Mouse (Mus musculus) G1E (cell line): Measurements from ENCODE around the gene Nsun4. TPM values are rescaled to one million over a fixed set of nuclear protein-coding genes. Genes with fewer than 3 reads are reported as not detected.
A peak's percentile ranks its signal among the peaks of the same experiment; 100 is the strongest.

Experiments used
- ATAC-seq: 2 replicates; pipeline ENCODE4 v1.8.0; 2016; ENCODE audit warnings: mild to moderate bottlenecking; ENCODE audit not compliant: insufficient number of reproducible peaks, poor library complexity, low FRiP score, severe bottlenecking; ENCODE audit errors: extremely low read depth
- DNase-seq: peaks from one replicate; pipeline ENCODE4 v3.0.0; 2012; ENCODE audit warnings: low spot score
- H3K27me3 ChIP-seq: 2 replicates; pipeline ENCODE4 v1.6.1; 2012; ENCODE audit warnings: mild to moderate bottlenecking, low read length, inconsistent platforms; ENCODE audit not compliant: insufficient read depth
- H3K36me3 ChIP-seq: replicated peaks from 2 replicates; pipeline ENCODE3; 2012; ENCODE audit warnings: mild to moderate bottlenecking, inconsistent platforms
- H3K4me1 ChIP-seq: 2 replicates; pipeline ENCODE4 v1.6.1; 2012; ENCODE audit warnings: low read depth, low read length, inconsistent platforms, mixed read lengths; ENCODE audit not compliant: insufficient read depth
- H3K4me3 ChIP-seq: 2 replicates; pipeline ENCODE4 v1.5.1; 2012; ENCODE audit warnings: low read depth, mild to moderate bottlenecking, inconsistent platforms, low read length, moderate library complexity, mixed read lengths
- H3K9me3 ChIP-seq: replicated peaks from 2 replicates; pipeline ENCODE4 v1.6.1; 2012; ENCODE audit warnings: inconsistent platforms
- CTCF ChIP-seq: IDR thresholded peaks from 2 replicates; pipeline ENCODE4 v1.5.1; 2012; ENCODE audit warnings: low read depth, low read length, inconsistent platforms, mixed read lengths
- GATA1 ChIP-seq: IDR thresholded peaks from 2 replicates; pipeline ENCODE4 v1.6.1; 2012; ENCODE audit warnings: borderline replicate concordance, low read length, inconsistent platforms, mixed read lengths
- GATA2 ChIP-seq: IDR thresholded peaks from 2 replicates; pipeline ENCODE4 v1.6.1; 2012; ENCODE audit warnings: low read depth, low read length, inconsistent platforms, borderline replicate concordance
- POLR2AphosphoS5 ChIP-seq: IDR thresholded peaks from 2 replicates; pipeline ENCODE4 v1.6.1; 2012; ENCODE audit warnings: low read depth, low read length, inconsistent platforms; ENCODE audit not compliant: insufficient replicate concordance
- TAL1 ChIP-seq: conservative IDR thresholded peaks from 2 replicates; pipeline ENCODE4 v1.6.1; 2012; ENCODE audit warnings: low read depth, low read length, inconsistent platforms, mixed read lengths
- polyA plus RNA-seq: library from polyadenylated mRNA; stranded (reverse); fragments of >175 nt; gene quantifications from 2 replicates; pipeline ENCODE4 v1.2.3, GENCODE M21; 2012
- total RNA-seq, 2 experiments: library from RNA; stranded (forward) in 1 of 2; stranded (reverse) in 1 of 2; fragments of 200-1000 nt in 1 of 2; fragments of >200 nt in 1 of 2; fragmentation: Nextera tagmentation in 1 of 2; gene quantifications; 2 replicates each; pipeline ENCODE4 v1.2.3; 2014 to 2017

The Nsun4 gene
- total and polyA plus RNA-seq, 3 experiments: 0.31 to 14.6 (median 11.7) TPM

DNA sequence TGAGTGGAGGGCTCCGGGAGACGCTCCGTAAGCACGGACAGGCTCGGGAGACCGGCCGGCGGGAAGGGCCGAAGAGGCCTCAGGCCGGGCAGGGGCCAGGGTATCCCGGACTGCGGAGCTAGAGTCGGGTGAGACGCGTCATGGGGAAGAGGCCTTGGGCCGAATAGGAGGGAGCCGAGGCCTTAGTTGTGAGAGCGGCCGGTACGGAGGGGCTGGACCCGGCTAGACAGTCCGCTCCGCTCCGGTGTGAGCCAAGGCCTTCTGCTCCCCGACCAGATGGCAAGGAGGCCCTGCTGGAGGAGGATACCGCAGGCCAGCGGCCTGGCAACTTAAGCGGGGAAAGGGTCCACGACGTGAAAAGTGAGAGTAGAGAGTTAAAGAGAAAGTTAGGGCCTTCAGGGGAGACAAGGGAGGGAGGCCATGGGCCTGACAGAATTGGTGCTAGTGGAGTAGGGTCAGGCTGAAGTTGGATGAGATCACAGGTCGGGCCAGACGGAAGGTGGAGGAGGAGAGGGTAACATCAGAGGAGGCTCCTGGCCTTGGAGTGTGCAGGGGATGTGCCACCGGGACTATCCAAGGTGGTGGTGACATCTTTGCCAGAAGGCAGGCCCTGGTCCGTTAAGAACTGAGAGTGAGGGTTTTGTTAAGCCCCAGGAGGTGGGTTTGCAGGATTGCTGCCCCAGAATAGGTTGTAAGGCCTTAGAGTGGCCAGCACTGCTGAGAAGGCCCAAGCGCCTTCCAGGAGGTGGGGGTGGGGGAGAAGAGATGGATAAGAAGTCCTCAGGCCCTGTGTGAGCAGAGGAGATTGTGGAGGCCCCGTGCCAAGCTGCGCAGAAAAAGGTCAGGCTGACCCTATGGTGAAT, 22.9 kb upstream of the Nsun4 start:
- no peaks in the 10 kb centered on the region for H3K27me3 ChIP-seq
- ATAC-seq (no peak), DNase-seq (peak; percentile 27)
- H3K4me3 ChIP-seq: peak overlapping the region; percentile 96
- H3K9me3 ChIP-seq: no peaks in the 10 kb centered on the region
- TF ChIP-seq POLR2AphosphoS5 (no peak), GATA2 (no peak), CTCF (no peak), TAL1 (no peak), GATA1 (no peak)
- peaks cover 47% of the 10 kb centered on the region for H3K36me3 ChIP-seq
- peaks cover 44% of the 10 kb centered on the region for H3K4me1 ChIP-seq

DNA sequence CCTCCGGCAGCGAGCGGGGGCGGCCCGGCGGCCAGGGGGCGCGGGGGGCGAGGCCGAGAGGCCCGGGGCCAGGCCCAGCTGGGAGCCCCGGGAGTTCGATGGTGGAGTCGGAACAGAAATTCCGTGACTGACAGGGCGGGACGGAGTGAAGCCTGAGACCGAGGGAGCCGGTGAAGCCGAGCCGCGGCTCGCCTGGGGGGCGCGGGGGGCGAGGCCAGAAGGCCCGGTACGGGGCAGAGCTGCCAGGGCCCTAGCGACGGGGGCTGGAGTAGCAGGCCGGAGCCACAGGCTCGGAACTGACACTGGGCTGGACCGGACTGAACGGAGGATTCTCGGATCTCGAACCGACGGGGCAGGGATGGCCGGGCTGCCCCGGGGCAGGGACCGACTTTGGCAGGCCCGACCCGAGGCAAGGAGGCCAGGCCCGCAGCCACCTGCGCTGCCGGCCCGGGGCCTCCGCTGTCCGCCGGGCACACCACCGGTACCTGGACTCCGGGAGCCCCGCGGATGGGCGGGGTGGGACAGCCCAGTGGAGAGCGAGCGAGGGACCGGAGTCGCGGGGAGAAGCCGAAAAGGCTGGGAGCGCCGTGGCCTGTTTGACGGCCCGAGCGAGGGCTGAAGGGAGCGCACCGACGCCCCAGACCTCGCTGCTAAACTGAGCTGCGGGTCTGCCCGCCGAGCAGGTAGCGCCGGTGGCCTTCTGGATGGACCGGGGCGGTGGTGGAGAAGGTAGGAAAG, 22.1 kb upstream of the Nsun4 start:
- peak overlapping the region; percentile 96 for H3K4me3 ChIP-seq
- H3K36me3 ChIP-seq: peaks cover 45% of the 10 kb centered on the region
- H3K27me3 ChIP-seq: no peaks in the 10 kb centered on the region
- ATAC-seq: no peak
- H3K9me3 ChIP-seq: no peaks in the 10 kb centered on the region
- peaks cover 43% of the 10 kb centered on the region for H3K4me1 ChIP-seq
- TF ChIP-seq POLR2AphosphoS5: no peak
- peak; percentile 25; the same call in 1 of the 2 replicates for TF ChIP-seq CTCF
- peak; percentile 45 for DNase-seq

DNA sequence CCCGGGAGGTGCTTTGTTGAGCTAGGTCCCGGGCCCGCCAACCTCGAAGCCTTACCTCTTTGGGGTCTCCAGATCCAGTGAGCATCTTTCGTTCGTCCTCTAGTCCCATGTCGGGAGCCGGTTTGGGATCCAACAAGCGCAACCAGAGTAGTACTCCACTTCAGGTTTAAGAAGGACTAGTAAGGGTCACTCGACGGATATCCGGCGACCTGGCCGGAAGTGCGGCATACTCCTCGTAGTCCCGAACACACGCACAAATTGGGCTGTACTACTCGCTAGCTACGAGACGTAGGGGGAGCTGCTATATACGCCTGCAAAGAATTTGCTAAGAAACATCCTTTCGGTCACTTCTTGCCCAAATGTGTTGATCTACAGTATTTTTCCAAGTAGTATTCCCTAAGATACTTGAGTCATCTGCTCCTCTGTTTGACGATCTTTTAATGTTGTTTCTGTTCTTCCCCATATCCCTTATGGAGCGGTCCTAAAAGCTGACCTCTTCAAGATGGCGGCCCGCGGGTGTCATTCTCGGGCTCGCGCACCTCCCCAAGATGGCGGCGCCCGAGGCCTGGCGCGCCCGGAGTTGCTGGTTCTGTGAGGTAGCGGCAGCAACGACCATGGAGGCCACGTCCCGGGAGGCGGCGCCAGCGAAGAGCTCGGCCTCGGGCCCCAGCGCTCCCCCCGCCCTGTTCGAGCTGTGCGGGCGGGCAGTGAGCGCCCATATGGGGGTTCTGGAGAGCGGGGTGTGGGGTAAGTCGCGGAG, 21.4 kb upstream of the Nsun4 start, which contains the start of the genes Uqcrh and Lrrc41:
TSS of gene Uqcrh (minus strand) at position 211 of the 760 bp plus-strand sequence.
TSS of gene Lrrc41 (plus strand) at position 409 of the 760 bp plus-strand sequence.
- ATAC-seq (peak; percentile 83), DNase-seq (peak; percentile 83)
- H3K27me3 ChIP-seq: no peaks in the 10 kb centered on the region
- peak within 1 kb of the TSS; percentile 96 for H3K4me3 ChIP-seq
- H3K4me1 ChIP-seq: peaks cover 40% of the 10 kb centered on the region
- H3K9me3 ChIP-seq: no peaks in the 10 kb centered on the region
- peaks cover 45% of the 10 kb centered on the region for H3K36me3 ChIP-seq
- no peak for TF ChIP-seq CTCF
- TF ChIP-seq GATA2: no peak
- TF ChIP-seq TAL1: no peak
- TF ChIP-seq POLR2AphosphoS5: no peak
- TF ChIP-seq GATA1: no peak

DNA sequence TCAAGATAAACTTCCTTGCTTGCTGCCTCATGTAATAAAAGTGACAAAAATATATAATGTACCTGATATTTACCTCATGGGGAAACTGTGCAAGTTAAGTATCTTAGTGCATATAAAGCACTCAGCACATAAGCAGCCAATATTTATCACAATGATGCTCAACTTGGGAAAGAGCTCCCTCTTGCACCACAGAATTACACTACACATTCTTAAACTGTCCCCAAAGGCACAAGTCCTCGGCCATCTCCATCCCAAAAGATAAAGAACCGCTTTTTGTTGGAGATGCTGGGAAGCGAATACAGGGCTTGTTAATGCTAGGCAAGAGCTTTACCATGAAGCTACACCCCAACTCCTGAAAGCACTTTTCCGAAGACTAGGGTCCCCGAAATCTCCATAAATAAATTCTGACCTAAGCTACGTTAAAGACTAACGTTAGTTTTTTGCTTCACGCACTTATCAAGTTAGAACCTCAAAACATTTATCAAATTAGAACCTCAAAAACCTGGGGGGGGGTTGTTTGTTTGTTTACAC, 20.5 kb upstream of the Nsun4 start:
- peaks cover 47% of the 10 kb centered on the region for H3K36me3 ChIP-seq
- H3K27me3 ChIP-seq: no peaks in the 10 kb centered on the region
- no peaks in the 10 kb centered on the region for H3K9me3 ChIP-seq
- TF ChIP-seq GATA2 (no peak), CTCF (0 out of 2 replicates have a peak, but pooled peaks have one; percentile 5)
- H3K4me1 ChIP-seq: peaks cover 40% of the 10 kb centered on the region
- H3K4me3 ChIP-seq: peak overlapping the region; percentile 96
- ATAC-seq: no peak
- DNase-seq: peak; percentile 45

DNA sequence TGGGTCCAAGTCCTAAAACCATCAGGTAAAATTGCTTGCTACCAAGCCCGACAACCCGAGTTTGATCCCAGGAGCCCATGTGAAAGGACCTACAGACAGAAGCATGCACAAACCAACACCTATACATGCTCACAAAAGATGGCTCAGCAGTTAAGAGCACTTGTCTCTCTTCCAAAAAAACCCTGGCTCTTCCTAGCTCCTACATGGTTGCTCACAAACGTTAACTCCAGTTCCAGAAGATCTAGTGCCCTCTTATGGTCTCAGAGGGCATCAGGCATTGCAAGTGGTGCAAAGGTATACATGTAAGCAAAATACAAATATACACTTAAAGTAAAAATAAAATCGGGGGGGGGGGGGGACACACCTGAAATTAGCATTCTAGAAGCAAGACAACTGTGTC, 19.5 kb upstream of the Nsun4 start:
- ATAC-seq (no peak), DNase-seq (peak; percentile 21)
- Histone ChIP-seq H3K36me3 (peaks cover 48% of the 10 kb centered on the region), H3K9me3 (no peaks in the 10 kb centered on the region), H3K4me3 (peak overlapping the region; percentile 51; the same call in 1 of the 2 replicates), H3K27me3 (no peaks in the 10 kb centered on the region), H3K4me1 (peaks cover 34% of the 10 kb centered on the region)
- TF ChIP-seq GATA2: no peak
- no peak for TF ChIP-seq GATA1
- no peak for TF ChIP-seq TAL1
- TF ChIP-seq CTCF: no peak

DNA sequence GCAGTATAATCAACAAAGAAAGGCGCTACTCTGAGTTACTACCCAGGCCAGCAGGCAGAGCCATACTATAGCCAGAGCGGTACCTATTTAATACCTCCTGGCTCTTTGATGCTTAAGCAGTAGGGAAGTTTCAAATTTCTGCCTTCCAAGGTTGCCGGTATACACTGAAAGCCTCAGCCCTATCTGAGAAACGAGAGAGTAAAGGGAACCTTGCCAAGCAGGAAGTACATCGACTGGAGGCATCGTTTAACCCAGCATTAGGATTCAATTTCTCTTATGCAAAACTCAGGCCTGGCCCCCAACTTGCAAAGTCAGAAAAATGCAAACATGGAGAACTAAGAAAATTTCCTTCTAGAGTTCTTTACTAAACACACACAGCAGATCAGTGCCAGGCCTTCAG, 16.4 kb upstream of the Nsun4 start:
- H3K4me1 ChIP-seq: peaks cover 15% of the 10 kb centered on the region
- peaks cover 67% of the 10 kb centered on the region for H3K36me3 ChIP-seq
- H3K4me3 ChIP-seq: no peak overlapping the region
- DNase-seq (no peak), ATAC-seq (no peak)
- no peaks in the 10 kb centered on the region for H3K27me3 ChIP-seq
- TF ChIP-seq TAL1 (no peak), CTCF (no peak), GATA1 (no peak), GATA2 (no peak), POLR2AphosphoS5 (no peak)
- no peaks in the 10 kb centered on the region for H3K9me3 ChIP-seq
